Mouse (Mus musculus): Measurements from ENCODE around the gene Krt8.
"Not testable (repeated sequence)": the region's sequence is repeated elsewhere in the genome, so short reads cannot be mapped to it uniquely, and the experiment has no call there.

Krt8 gene

DNA sequence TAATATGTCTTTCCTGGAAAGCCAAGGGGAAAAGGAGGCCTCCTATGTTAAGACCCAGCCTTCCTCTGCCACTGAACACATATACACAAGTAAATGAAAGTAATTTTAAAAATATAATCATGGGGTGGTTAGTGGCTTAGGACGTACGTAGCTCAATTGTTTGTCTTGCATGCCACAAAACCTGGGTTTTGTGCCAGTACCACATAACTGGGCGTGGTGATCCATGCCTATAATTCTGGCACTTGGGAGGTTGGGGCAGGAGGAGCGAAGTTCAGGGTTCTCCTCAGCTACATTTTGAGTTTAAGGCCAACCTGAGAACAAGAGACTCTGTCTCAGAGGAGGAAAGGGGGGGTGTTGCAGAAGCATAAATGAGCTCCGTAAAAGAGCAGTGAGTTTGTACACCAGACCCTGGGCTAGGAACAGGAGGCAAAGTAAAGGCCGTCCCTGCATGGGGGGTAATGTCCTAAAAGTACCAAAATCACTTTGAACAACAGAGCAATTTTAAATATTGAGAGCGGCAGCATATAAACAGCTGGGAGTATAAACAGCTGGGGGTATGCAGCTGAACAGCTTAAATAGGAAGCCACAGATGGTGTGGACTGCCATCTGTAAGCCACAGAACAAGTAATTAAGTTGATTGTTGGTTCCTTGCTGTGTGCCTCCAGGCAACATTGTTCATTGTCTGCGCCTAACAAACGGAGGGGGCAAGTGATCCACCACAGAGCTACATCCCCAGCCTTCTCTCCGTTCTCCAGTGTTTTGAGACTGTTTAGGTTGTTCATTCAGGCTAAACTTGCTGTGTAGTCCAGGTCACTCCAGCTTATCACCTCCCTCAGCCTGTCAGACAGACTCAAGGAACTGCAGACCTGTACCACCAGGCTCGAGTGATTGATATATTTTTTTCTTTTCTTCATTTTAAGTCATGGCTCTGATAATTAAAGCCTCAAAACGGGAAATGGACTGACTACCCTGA lies 3.1 kb upstream of the Krt8 start:
- peak; percentile 8 for DNase-seq

GRCm38 (mm10) chr15:102006317-102006716 lies 2.0 kb upstream of the Krt8 start:
- DNase-seq = peak; percentile 35

DNA sequence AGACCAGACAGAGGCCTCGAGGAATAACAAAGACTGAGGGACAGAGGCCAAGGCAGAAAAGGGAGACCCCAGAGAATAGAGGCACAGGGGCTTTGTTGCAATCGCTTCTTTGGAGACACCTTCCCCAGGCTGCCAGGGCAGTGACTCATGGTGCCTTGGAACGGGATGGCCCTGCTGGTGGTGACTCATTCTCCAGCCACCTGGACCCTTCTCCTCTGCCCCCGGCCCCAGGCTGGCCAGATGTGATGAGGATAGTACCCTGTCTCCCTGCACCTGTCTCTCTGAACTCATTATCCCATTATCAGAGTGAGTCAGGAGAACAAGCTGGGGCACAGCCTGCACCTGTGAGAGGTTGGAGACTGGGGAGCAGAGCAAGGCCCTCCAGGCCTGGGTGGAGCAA lies 1.0 kb upstream of the Krt8 start:
- DNase-seq = no peak

DNA sequence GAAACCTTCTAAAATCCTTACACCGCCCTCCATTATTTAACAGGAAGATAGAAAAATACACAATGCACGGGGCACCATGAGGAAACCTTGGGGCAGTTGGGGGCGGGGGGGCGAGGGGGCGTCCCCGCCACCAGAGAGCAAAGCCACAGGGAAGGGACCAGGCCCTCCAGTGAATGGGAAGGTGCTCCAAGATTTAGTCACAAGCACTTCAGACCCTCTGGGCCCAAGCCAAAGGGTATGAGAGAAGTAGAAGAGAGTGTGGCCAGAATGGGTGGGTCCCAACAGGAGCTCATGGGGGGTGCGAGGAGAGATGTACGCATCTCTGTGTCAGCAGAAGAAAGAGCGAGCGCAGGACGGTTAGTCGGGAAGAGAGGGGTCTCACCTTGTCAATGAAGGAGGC lies 766 bp downstream of the Krt8 start:
- no peak for DNase-seq

DNA sequence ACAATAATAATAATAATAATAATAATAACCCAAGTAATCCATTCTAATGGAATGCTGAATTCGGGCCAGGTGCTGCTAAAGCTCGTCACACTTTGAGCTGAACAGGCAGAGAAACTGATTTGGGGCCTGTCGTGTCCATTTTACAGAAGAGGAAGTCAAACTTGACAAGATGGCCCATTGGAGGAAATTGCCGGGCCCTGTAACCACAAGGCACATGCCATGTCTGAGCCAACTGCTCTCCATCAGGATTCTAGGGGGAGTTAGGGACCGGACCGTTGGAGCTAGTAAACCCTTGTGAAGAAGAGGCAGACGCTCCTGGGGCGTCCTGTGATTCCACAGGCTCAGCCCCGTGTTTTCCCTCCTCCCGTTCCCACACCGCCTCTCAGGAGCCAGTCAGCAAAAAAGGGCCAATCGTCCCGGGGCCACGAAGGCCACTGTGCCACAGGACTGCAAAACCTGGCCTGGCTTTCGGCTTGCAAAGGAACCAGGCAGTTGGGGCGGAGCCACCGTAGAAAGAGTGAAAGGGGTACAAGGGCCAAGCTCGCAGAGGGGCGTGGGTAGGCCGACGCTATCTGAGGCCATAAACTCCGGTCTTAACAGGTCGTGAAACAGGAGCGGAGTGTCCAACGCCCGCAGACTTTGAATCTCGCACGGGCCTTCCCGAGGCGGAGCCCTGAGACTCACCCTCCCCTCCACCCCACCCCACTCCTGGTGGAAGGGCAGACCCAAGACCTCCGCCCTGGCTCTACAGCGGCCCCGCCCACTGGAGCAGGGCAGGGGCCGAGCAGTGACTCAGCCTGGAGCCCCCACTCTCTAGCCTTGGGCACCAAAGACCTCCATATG lies 1.4 kb downstream of the Krt8 start:
- peak; percentile 80 for DNase-seq

DNA sequence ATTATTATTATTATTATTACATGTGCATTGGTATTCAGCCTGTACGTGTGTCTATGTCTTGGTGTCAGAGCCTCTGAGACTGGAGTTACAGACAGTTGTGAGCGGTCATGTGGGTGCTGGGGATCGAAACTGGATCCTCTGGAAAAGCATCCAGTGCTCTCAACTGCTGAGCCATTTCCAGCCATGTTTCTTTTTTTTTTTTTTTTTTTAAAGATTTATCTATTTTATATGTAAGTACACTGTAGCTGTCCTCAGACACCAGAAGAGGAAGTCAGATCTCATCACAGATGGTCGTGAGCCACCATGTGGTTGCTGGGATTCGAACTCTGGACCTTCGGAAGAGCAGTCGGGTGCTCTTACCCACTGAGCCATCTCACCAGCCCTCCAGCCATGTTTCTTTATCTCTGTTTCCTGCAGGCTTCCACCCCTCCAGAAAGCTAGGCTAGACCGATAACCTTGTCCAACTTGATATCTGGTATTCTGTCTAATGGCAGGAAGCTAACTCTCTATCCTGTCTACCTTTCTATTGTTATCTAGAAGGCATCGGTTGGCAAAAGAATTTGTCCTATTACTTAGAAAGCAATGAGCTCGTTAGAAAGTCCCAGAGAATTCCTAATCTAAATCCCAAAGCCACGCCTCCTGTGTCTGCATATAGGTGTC lies 4.5 kb downstream of the Krt8 start:
- no peak for DNase-seq

DNA sequence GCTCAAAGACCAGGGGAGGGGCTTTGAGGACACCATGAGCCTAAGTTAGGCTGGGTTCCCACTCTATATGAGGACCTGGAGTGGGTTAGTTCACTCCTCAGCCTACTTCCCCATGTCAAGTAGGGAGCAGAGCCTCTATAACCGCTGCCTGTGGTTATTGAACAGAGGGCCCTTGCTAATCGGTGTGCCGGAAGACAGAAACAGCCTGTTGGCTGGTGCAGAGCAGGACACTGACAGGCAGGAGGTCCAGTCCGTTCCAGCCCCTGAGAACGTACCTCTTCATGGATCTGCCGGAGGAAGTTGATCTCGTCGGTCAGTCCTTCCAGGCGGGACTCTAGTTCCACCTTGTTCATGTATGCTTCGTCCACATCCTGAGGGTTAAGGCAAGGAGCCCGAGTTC lies 5.1 kb downstream of the Krt8 start:
- DNase-seq = no peak

DNA sequence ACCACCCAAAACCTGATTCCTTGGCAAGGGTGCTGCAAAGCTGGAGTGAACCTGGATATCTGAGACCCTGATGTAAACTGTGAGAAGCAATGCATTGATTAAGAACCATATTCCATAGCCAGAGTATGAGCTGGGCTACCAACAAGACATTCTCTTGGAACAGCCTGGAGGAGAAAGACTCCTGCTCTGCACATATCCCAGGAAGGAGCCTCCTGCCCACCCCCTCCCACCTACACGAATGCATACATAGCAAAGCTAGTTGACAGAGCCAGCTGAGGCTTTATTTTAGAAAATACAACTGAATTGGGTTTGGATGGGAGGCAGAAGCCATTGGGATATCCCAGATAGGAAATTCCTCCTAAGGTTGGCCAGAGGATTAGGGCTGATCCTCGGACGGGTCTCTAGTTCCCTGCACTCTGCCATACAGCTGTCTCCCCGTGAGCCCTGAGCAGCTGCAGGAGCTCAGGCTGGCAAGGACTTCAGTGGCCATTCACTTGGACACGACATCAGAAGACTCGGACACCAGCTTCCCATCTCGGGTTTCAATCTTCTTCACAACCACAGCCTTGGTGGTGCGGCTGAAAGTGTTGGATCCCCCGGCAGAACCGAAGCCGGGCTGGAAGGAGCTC lies 7.7 kb downstream of the Krt8 start:
- DNase-seq = not testable (repeated sequence)

- no peak for DNase-seq
These were observed 8.6 kb downstream of the Krt8 start for GRCm38 (mm10) chr15:101995484-101996236.

GRCm38 (mm10) chr15:101994365-101994764 lies 9.9 kb downstream of the Krt8 start:
- no peak for DNase-seq

- DNase-seq = no peak
These were observed 13.3 kb downstream of the Krt8 start for GRCm38 (mm10) chr15:101990946-101991345.

DNA sequence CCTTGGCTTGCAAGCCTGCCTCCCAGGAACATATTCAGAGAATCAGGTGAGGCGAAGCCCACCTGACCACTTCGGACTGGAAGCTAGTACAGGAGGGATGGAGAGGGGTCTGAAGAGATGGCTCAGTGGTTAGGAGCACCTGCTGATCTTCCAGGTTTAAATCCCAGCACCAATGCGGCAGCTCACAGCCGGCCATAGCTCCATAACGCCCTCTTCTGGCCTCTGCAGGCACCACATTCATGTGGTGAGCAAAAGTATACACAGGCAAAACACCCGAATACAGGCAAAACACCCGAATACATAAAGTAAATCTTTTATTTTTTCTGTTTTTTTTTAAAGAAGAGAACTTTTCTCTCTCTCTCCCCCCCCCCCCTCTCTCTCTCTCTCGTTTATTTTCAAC lies 15.6 kb downstream of the Krt8 start:
- DNase-seq = no peak

- peak; percentile 90 for DNase-seq
These were observed 16.2 kb downstream of the Krt8 start for GRCm38 (mm10) chr15:101988119-101988518.

DNA sequence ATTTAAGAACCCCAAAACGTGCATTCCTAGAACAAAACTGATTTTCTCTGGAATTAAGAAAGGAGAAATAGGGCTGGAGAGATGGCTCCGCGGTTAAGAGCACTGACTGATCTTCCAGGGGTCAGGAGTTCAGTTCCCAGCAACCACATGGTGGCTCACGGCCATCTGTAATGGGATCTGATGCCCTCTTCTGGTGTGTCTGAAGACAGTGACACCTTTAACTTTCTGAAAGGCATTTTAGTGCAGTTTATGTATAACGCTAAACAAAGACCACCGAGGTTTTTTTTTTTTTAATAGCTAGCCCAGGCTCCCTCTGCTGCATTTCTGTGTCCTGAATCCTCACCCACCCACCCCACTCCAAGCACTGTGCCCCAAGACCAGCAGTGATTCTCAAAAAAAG lies 19.5 kb downstream of the Krt8 start:
- DNase-seq = no peak

- peak; percentile 91 for DNase-seq
These were observed 20.2 kb downstream of the Krt8 start for GRCm38 (mm10) chr15:101983949-101984601.

- DNase-seq = no peak
These were observed 20.9 kb downstream of the Krt8 start for GRCm38 (mm10) chr15:101983315-101983948.

DNA sequence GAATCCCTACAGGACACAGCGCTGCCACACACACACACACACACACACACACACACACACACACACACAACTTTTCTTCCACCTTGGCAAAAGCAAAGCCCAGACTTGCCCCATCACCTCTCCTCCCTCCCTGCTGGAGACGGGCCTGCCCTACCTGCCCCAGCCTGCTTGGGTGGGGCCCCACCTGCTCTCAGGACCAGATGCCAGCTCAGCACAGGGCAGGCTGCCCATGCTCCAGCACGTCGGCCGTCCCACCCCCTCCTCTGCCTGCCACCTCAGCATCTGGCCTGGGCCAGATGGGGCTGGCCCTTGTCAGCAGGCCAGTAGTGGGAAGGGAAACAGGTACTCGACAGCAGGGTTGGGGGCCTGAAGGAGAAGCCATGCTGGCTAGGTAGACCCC lies 23.4 kb downstream of the Krt8 start:
- peak; percentile 82 for DNase-seq

- peak; percentile 92 for DNase-seq
These were observed 27.1 kb downstream of the Krt8 start for GRCm38 (mm10) chr15:101977043-101977726.

- DNase-seq = peak; percentile 56
These were observed 27.6 kb downstream of the Krt8 start for GRCm38 (mm10) chr15:101976641-101977040.

DNA sequence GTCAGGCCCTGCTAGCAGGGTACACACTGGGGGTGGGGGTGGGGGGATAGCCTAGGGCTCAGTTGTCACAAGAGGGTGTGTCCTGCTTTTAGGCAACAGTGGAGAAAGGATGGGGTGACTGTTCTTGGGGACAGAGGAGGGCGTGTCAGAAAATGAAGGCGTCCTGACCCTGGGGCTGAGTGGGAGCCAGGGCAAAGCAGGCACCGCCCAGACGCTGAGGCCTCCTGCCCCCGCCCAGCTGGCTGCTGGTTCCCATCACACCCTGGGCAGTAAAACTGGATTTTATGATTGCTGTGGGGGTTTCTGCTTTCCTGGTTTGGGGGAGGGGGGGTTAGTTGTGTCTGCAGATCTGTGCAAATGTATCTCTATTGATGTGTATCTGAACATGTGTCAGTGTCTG lies 28.3 kb downstream of the Krt8 start:
- no peak for DNase-seq

All from kidney, adult 18-20 months (tissue).